Mouse (Mus musculus) T-helper 17 cell (primary cell): ENCODE measurements around the gene Mmgt2.

Experiments used
- in situ Hi-C, 2 experiments: fragments of 300-600 bp; cut with MboI, MseI; formaldehyde crosslinking; loops; 1 replicate in 1 of 2; 2 replicates in 1 of 2; pipeline ENCODE4 v1.15.1; 2025; ENCODE audit warnings: high pct_unique_total_duplicates in 2 of 2

The Mmgt2 gene

DNA sequence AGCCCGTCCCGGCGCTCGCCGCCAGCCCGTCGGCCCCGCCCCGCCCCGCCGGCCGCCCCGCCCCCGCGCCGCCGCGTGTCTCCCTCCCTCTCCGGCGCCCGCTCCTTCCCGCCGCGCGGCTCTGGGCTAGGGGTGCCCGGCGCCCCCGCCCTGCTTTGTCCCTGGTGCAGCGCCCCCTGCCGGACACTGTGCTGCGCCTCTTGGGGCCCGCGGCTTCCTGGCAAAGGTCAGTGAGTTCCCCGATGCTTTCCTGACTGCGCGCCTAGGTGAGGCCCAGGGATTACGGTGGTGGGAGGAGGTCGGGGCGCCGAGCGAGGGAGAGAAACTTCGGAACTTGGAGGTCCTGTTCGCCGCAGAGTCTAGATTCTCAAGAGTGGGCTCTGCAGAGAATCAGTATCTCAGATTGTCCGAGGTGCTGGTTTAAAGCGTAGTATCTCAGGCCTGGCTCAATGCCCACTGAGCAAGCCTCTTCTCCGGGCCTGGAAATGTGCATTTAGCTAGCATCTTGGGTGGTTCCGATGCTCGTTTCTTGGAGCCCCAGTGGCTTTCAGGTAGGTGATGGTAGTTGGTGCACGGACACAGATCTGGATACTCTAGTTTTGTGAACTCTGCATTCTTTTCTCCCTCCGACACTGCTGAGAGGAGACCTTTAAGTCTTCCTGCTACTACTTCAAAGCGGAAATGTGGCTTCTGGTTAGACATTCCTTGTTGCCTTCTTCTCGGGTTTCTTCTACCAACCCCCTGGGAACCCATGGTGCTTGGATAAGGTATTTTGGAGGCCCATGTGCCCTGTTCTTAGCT lies at the start of gene Mmgt2:
TSS of gene Mmgt2 (plus strand) at position 74 of the 801 bp plus-strand sequence.
- in situ Hi-C loops: loop anchor here in 1 of 2 experiments (5.0 kb wide), 1 partner anchor 79 kb away; no protein-coding TSS in a partner anchor

GRCm38 (mm10) chr11:62601732-62602618 lies 46.5 kb upstream of the Mmgt2 start:
- in situ Hi-C loops: no loop called here

- in situ Hi-C loops: no loop called here
Measured at GRCm38 (mm10) chr11:62602619-62603311, 45.7 kb upstream of the Mmgt2 start.

- in situ Hi-C loops: no loop called here
Measured at GRCm38 (mm10) chr11:62603312-62604056, 45.0 kb upstream of the Mmgt2 start.

DNA sequence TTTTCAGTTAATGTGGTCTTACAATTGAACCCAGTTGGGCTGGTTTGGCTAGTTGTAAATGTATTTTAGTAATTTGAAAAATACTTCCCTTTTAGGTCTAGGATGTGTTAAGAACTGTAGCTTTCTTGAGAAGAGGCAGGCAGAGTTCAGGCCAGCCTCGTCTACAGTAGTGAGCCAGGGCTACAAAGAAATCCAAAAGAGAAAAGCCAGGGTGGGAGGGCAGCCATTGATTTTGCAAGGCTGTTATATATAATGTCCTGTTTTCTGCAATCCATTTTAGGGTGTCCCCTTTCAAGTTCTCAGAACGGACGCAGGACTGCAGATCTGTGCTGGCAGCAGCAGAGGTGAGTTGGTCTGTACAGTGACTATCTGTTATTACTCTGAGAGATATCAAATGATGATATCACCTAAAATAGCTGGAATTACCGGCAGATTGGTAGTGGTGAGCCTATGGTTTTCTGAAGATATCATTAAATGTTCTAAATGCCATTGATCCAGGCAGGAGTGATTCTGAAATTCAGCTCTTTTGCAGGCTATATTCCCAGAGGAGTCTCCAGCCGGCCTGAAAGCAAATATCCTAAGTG lies 44.2 kb upstream of the Mmgt2 start:
- in situ Hi-C loops: no loop called here

DNA sequence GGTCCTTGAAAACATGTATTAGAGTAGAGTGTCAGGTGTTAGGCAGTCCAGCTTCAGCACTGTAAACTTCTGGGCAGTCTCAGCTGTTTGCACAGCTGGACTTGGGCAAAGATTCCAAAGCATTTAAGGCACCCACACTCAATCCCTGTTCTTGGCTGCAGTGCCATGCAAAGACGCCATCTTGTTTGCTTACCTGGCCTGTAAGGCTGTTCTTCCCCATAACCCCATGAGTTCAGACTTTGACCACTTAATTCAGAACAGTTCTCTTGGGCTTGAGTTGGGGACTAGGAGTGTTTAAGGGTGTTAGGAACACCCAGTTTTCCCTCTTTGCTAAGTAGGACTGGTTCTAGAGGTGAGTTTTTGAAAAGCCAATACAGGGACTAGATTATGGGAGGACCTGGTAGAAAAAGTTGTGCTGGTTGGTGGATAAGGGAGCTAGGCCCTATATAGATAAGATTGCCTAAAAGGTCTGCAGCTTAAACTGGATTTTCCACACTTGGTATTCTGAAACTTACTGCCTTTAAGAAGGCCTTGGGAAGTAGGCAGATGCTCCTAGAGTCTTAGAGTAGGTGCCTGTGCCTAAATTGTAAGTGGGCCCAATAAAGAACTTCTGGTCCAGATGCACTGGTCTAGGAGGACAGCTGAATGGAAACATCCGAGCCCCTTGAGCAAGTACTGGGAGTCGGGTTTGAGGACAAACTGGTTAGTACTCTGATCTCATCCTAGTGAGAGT lies 43.4 kb upstream of the Mmgt2 start:
- in situ Hi-C loops: no loop called here

- in situ Hi-C loops: no loop called here
Measured at GRCm38 (mm10) chr11:62605619-62606298, 42.7 kb upstream of the Mmgt2 start.

DNA sequence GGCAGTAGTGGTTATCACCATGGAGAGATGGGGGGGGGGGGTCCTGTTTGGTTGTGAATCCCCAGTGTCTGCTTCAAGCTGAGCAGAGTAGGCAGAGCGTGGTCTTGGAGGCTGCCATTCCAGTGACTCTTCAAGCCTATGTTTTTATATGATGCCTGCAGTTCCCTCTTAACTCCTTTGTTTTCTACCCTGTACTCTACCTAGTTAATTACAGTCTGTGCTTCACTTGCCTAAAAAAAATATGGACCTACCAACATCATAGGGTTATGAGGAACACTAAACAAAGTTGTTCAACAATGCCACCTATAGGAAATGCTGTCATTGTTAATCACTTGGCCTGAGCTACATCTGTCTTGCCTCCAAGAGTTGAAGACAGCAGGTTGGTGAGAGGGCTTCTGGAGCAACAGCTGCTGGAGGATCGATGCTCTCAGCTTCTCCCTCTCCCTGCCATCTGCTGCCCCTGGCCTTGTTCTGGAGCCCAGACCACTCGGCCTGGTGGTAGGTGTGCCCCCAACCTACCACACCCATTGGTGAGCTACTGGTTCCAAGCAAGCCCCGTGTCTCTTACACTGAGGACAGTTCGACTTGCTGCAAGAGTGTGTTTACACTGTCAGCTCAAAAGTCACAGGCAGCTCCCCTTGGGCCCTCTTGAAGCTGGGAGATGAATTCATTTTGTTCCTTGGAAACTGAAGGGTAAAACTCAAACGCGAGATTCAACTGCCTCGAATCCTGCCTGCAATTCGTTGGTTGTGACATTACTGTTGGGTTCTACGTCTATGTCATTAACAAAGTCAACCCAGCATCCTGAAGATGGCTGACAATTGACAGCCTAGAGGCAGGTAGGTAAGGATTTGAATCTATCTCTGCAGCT lies 41.9 kb upstream of the Mmgt2 start:
- in situ Hi-C loops: no loop called here

GRCm38 (mm10) chr11:62607170-62607951 lies 41.1 kb upstream of the Mmgt2 start:
- in situ Hi-C loops: no loop called here

DNA sequence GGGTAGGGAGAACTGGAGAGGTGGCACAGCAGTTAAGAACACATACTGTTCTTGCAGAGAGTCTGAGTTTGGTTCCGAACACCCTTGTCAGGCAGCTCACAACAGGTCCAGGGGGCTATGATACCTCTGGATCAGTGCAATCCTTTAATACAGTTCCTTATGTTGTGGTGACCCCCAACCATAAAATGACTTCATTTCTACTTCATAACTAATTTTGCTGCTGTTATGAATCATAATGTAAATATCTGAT lies 40.6 kb upstream of the Mmgt2 start:
- in situ Hi-C loops: no loop called here

- in situ Hi-C loops: no loop called here
Measured at GRCm38 (mm10) chr11:62608826-62609675, 39.4 kb upstream of the Mmgt2 start.

- in situ Hi-C loops: loop anchor here (5.0 kb wide), 1 partner anchor 67 kb away; no protein-coding TSS in a partner anchor
Measured at GRCm38 (mm10) chr11:62610304-62610703, 38.2 kb upstream of the Mmgt2 start.

DNA sequence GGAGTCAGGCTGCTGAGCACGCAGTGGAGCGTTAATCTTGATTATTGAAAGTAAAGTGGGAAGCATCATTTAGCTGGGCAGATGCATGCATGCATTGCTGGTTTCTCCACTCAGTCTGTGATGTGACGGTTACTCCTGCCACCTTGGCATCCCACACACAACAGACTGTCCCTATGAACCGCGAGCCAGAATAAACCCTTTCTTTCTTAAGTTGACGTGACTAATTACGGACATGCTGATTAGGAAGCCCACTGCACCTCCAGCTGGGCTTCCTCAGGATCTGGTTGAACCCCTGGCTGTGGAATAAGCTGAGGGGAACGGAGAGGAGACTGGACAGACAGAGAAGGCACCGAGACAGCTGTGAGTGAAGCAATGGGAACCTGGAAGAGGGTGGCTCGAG lies 35.9 kb upstream of the Mmgt2 start:
- in situ Hi-C loops: loop anchor here (5.0 kb wide), 1 partner anchor 65 kb away; no protein-coding TSS in a partner anchor

GRCm38 (mm10) chr11:62613657-62614365 lies 34.7 kb upstream of the Mmgt2 start:
- in situ Hi-C loops: loop anchor here (5.0 kb wide), 1 partner anchor 63 kb away; no protein-coding TSS in a partner anchor

DNA sequence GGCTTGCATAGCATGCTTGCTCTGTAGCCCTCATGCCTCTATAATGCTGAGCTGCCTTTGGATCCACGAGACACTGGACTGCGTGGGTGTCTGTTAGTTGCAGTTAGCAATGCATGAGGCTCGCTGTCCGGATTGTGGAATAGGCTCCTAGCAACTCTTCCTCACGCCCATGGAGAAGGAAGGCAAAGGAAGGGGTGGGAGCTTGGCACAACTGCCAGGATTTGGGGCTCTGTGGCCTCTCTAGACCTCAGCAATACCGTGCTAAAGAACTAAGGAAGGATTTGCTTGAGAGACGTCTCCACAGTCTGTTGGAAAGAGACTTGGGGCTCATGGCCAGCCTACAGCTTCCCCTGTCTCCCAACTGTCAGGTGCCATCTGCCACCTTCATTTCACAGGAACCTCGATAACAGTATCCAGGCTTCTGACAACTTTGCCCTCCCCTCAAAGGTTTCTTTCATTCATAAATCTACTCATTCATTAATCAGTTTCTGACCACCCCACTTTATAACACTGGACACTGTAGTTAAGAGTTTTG lies 33.5 kb upstream of the Mmgt2 start:
- in situ Hi-C loops: loop anchor here (5.0 kb wide), 1 partner anchor 62 kb away; no protein-coding TSS in a partner anchor

- in situ Hi-C loops: no loop called here
Measured at GRCm38 (mm10) chr11:62615456-62615855, 33.0 kb upstream of the Mmgt2 start.
